Mouse (Mus musculus) cortical plate, adult 2 months (tissue): ENCODE results near the gene Lgals4. TPM values are rescaled to one million over a fixed set of nuclear protein-coding genes. Genes with fewer than 3 reads are reported as not detected.
"Not testable (repeated sequence)": the region's sequence is repeated elsewhere in the genome, so short reads cannot be mapped to it uniquely, and the experiment has no call there.

ENCODE experiments used
- H3K27ac ChIP-seq: fragments of 200-500 bp; 2 replicates; pipeline ENCODE4 v1.5.1; 2012; ENCODE audit warnings: low read length, control low read depth, inconsistent platforms; ENCODE audit not compliant: insufficient read depth
- H3K4me1 ChIP-seq: fragments of 200-500 bp; 2 replicates; pipeline ENCODE4 v1.6.1; 2011; ENCODE audit warnings: low read length; ENCODE audit not compliant: control insufficient read depth, insufficient read depth
- H3K4me3 ChIP-seq: fragments of 200-500 bp; 2 replicates; pipeline ENCODE4 v1.5.1; 2011; ENCODE audit warnings: mild to moderate bottlenecking, low read length, control low read depth; ENCODE audit not compliant: insufficient read depth
- CTCF ChIP-seq: fragments of 200-500 bp; IDR thresholded peaks from 2 replicates; pipeline ENCODE4 v1.5.1; 2011; ENCODE audit warnings: mild to moderate bottlenecking, control low read depth, low read length; ENCODE audit not compliant: insufficient read depth; ENCODE audit errors: extremely low read depth
- POLR2A ChIP-seq: fragments of 200-500 bp; IDR thresholded peaks from 2 replicates; pipeline ENCODE4 v1.6.1; 2011; ENCODE audit warnings: mild to moderate bottlenecking, low read length, control low read depth; ENCODE audit not compliant: insufficient read depth; ENCODE audit errors: extremely low read depth
- polyA plus RNA-seq: library from polyadenylated mRNA; depleted of rRNA; stranded (reverse); fragments of >200 nt; gene quantifications from 2 replicates; pipeline ENCODE4 v1.2.3, GENCODE M21; 2012

Lgals4 gene
- polyA plus RNA-seq, 1 experiment: 9.5 TPM

DNA sequence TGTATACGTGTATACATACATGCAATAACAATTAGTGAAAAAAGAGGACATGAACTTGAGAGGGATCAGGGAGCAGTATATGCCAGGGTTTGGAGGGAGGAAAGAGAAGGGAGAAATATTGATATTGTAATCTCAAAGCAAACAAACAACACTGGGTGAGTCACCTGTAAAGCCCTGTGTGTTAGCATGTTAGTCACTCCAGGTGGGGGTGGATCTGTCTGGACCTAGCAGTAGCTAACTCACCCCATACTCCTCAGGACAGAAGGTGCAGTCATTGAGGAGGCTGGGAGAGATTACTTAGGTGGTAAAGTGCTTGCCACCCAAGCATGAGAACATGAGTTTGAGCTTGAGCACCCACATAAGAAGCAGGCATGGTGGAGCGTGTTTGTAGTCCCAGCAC, 26.3 kb downstream of the Lgals4 start:
- H3K27ac ChIP-seq: no peak overlapping the region
- no peak overlapping the region for H3K4me3 ChIP-seq
- TF ChIP-seq CTCF: no peak
- no peak for TF ChIP-seq POLR2A
- H3K4me1 ChIP-seq: peaks cover 2% of the 10 kb centered on the region

DNA sequence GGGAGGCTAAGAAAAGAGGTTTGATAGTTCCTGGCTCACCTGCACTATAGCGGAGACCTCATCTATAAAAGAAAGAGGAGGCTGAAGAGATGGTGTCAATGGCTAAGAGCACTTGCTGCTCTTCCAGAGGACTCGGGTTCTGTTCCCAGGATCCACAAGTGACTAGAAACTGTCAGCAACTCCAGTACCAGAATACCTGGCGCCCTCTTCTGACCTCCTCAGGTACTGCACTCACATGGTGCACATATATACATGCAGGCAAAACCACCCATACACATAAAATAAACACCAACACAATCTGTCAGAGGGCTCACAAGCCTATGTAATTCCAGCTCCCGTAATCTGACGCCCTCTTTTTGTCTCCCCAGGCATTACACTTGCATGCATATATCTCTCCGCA, 27.2 kb downstream of the Lgals4 start:
- Histone ChIP-seq H3K27ac (no peak overlapping the region), H3K4me3 (no peak overlapping the region), H3K4me1 (peaks cover 6% of the 10 kb centered on the region)
- TF ChIP-seq CTCF (no peak), POLR2A (no peak)

DNA sequence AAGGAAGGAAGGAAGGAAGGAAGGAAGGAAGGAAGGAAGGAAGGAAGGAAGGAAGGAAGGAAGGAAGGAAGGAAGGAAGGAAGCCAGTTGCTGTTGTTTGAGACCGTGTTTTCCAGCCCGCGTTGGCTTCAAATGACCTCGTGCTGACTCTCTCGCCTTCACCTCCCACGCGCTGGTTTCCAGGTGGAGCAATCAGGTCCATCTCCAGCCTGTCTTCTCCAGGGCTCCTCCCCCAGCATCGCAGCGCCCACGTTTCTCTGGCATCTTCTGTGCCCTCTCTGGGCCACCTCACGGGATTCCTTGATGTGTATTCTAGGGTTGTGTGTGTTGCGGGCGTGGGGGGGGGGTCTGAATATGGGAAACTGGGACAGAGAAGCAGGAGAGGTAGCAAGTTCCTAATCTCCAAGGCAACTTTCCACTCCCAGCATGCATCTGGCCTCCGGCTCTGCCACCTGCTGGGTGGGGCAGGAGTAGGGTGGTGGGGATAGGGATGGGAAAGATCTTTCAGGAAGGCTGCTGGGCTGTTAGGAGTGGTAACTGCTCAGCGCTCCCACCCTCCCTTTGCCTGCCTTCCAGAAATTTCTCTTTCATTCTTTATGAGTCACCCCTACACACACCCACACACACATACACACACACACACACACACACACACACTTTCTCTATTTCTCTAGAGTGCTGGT, 29.3 kb downstream of the Lgals4 start:
- Histone ChIP-seq H3K4me3 (no peak overlapping the region), H3K4me1 (peaks cover 6% of the 10 kb centered on the region), H3K27ac (no peak overlapping the region)
- no peak for TF ChIP-seq CTCF
- no peak for TF ChIP-seq POLR2A

DNA sequence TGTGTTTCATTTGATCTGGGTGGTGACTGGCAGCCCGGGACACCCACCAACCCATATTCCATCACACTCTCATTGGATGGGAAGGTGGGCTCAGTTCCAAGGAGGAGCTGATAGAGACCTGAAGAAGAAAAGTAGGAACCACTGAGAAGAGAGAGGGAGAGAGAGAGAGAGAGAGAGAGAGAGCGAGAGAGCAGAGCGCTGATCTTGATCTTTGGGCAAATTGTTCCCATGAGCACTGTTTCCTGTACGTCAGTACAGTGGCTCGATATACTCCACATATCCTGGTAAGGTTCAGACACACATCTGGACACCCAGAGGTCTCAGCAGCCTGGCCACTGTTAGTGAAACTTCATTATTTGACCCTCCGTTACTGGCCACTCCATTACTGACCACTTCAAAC, 29.9 kb downstream of the Lgals4 start, which contains the start of gene Lgals7:
TSS of gene Lgals7 (plus strand) at position 314 of the 400 bp plus-strand sequence.
- H3K4me1 ChIP-seq: peaks cover 6% of the 10 kb centered on the region
- H3K27ac ChIP-seq: no peak within 1 kb of the TSS
- H3K4me3 ChIP-seq: no peak within 1 kb of the TSS
- TF ChIP-seq POLR2A (no peak), CTCF (no peak)

DNA sequence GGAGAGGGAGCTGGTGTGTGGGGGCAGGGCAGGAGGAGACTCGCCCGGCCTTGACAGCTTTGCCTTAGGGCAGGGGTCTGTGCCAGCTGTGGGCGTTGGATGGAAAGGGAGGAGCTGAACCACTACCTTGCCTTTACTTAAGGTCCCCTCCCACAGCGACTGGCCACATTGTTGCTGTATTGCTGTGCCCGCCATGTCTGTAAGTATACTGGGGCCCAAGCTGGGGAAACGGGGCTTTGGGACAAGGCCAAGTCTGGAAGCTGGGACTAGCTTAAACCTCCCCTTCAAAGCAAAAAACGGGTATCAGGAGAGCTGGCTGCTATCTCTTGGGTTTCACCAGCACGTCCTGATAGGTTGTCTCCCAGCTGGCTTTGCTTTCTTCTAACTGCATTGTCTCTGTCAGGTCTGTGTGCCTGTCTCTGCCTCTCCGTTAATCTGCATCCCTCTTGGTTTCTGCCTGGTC, 30.7 kb downstream of the Lgals4 start:
- Histone ChIP-seq H3K4me1 (peaks cover 6% of the 10 kb centered on the region), H3K27ac (no peak overlapping the region), H3K4me3 (no peak overlapping the region)
- TF ChIP-seq POLR2A: no peak
- no peak for TF ChIP-seq CTCF

DNA sequence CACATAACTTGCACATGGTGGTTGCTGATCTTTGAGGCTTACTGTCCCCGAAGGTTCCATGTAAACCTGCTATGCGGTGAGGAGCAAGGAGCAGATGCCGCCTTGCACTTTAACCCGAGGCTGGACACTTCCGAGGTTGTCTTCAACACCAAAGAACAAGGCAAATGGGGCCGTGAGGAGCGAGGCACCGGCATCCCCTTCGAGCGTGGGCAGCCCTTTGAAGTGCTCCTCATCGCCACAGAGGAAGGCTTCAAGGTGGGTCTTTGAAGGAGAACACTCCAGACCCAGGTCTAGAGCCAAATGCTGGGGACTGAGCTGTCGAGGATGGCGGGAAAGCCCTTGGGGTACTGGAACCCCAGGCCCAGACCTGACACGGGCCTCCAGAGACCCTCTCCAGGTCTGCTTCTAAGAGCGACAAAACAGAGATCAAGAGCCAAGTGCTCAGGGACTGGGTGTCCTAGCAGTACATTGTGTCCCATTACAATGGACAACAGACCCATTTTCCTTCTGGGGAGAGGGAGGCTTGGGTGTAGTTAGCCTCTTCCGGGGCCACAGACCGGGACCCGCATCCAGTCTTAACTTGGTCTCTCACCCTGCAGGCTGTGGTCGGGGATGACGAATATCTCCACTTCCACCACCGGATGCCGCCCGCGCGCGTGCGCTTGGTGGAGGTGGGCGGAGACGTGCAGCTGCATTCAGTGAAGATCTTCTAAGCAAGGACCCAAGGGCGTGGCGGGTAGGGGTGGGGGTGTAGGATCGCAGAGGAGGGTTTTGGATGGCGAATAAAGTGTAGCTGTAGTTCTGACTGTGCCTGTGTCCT, 32.0 kb downstream of the Lgals4 start:
- TF ChIP-seq CTCF (no peak), POLR2A (no peak)
- peaks cover 6% of the 10 kb centered on the region for H3K4me1 ChIP-seq
- H3K4me3 ChIP-seq: no peak overlapping the region
- peak overlapping the region; percentile 67; the same call in 1 of the 2 replicates for H3K27ac ChIP-seq

DNA sequence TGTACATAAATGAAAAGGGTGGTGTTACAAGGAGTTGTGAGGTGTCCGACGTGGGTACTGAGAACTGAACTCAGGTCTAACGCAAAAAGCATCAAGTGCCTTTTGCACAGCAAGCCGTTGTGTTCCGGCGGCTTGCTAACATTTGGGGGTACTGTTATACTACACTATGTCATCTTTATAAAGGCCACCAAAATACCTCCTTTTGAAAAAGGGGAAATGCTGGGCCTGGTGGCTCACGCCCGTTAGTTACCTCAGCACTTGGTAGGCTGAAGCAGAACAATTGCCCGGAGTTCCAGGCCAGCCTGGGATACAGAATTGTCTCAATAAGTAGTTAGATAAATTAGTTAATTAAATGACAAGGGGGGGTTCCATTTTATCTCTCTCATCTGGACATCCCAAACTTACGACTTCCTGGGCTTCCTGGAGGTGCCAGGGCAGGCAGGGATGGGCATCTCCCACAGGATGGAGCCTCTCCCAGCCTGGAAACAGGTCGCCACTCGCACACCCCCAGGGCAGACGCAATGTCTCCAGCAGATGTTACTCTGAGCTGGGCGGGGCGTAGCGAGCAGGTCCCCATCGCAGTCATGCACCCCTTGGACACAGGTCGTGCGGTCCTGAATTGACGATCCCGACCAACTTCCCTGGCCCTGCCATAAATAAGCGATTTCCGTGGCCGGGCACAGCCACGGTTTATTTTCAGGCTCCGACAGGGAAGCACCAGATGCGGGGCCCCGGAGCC, 33.3 kb downstream of the Lgals4 start:
- Histone ChIP-seq H3K4me3 (no peak overlapping the region), H3K4me1 (peaks cover 6% of the 10 kb centered on the region), H3K27ac (no peak overlapping the region)
- TF ChIP-seq POLR2A (no peak), CTCF (no peak)

DNA sequence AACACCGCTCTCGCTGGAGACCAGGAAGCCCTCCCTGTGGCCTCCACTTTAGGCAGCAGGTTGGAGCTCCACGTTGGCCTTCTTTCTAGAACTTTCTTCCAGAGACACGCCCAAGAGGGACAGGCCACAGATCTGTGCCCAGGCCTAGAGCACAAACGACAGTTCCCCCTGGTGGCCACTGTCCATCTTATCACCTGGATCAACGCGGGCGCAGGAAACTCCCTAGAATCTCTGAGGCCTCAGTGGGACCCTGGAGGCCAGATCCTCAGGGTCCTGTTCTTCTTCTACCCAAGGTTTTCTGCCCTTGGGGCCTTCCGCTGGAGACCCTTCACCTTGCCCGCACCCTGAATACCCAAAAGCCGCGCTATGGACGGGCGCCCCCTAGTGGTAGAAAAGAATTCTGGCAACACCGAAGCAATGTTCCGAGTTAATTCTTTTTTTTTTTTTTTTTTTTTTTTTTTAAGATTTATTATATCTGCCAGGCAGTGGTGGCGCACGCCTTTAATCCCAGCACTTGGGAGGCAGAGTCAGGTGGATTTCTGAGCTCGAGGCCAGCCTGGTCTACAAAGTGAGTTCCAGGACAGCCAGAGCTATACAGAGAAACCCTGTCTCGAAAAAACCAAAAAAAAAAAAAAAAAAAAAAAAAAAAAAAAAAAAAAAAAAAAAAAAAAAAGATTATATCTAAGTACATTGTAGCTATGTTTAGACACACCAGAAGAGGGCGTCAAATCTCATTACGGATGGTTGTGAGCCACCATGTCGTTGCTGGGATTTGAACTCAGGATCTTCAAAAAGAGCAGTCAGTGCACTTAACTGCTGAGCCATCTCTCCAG, 34.1 kb downstream of the Lgals4 start:
- not testable (repeated sequence) for H3K4me1 ChIP-seq, H3K27ac ChIP-seq
- peak; percentile 47; the same call in 1 of the 2 replicates for TF ChIP-seq CTCF
- H3K4me3 ChIP-seq: 0 out of 2 replicates have a peak overlapping the region, but pooled peaks have one; percentile 14
